Mouse (Mus musculus): Measurements from ENCODE around the gene Lim2. TPM values are rescaled to one million over a fixed set of nuclear protein-coding genes. Genes with fewer than 3 reads are reported as not detected.
"Not testable (repeated sequence)": the region's sequence is repeated elsewhere in the genome, so short reads cannot be mapped to it uniquely, and the experiment has no call there.

Gene Lim2
- total RNA-seq (2017): 1.4 TPM in 1 of 2 replicates, not detected in the other

- ATAC-seq (replicated peaks; ENCODE audit: low read depth, poor library complexity, severe bottlenecking): no peak
Observed at GRCm38 (mm10) chr7:43427406-43427805, at the start of gene Lim2. Gene Lim2 (plus strand): TSS chr7:43427670.

DNA sequence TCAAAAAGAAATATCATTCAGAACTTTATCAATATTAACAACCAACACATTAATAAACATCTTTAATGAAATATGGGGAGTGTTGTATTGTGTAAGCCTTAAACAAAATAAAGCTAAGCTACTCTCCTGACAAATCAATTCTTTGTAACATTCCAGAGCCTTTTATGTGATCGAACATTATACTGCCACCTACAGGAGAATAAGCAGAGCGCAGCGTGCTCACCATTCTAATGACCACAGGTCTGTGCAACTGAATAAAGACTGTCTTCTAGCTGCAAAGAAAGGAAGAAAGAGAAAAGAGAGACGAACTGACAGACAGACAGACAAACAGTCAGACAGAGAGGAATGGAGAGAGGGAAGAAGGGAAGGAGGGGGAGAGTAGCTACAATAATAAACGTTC lies 49.2 kb upstream of the Lim2 start:
- peak; percentile 96 for ATAC-seq (replicated peaks; ENCODE audit: low read depth, poor library complexity, severe bottlenecking)

DNA sequence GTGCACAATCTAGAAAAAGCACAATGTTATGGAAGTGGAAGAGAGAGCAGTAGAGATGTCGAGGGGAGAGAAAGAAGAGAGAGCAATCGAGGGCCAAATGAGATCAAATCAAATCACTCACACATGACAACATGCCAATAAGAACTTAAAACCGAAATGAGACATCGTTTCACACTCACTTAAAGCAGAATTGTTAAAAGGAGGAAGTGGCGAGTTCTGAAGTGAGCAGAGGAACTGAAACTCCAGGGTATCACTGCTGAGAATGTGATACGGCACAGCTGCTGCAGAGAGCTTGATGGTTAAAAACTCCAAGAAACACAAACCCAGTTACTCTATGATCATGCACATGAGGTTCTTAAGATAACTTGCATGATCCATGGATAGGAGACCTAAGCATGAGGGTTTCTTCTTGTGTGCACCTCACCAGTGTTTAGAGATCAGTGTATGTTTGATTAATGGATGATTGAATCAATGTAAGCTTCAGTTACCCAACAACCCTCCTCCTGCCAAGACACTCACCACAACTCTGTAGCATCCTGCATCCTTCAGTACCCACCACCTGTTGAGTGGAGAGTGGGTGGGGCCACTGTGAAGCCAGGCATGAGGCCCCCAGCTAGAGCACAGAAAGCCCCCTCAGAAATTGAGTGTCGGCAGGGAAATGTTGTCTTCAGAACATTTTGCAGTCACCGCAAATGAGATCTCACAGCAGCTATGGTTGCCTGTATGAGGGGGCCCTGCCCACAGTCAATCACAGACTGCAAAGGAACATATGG lies 34.9 kb upstream of the Lim2 start:
- ATAC-seq (replicated peaks; ENCODE audit: low read depth, poor library complexity, severe bottlenecking): peak; percentile 95

GRCm38 (mm10) chr7:43399501-43399900 lies 28.0 kb upstream of the Lim2 start:
- ATAC-seq (replicated peaks; ENCODE audit: low read depth, poor library complexity, severe bottlenecking): no peak

DNA sequence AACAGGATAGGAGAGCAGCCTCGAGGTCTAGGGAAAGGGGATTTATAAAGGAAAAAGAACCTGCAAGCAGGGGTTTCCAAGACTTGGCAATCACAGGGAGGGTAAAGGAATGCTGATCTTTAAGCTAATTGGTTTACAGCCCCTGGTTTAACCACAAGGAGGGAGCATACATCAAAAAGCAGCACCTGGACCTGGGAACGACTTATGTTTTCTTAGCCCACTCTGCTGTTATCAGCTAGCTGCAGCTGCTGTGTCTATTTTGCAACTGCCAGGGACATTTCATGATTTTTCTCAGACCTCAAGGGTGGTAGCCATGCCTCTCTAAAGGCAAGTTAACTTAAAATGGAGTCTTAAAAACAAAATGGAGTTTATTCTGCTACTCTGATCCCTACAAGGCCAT lies 24.8 kb upstream of the Lim2 start:
- peak; percentile 47; the same call in 1 of the 2 replicates for ATAC-seq (replicated peaks; ENCODE audit: low read depth, poor library complexity, severe bottlenecking)

GRCm38 (mm10) chr7:43407573-43407972 lies 19.9 kb upstream of the Lim2 start:
- 0 out of 2 replicates have a peak, but pooled peaks have one; percentile 33 for ATAC-seq (replicated peaks; ENCODE audit: low read depth, poor library complexity, severe bottlenecking)

- peak; percentile 94 for ATAC-seq (replicated peaks; ENCODE audit: low read depth, poor library complexity, severe bottlenecking)
Observed at GRCm38 (mm10) chr7:43408131-43408553, 19.3 kb upstream of the Lim2 start, which contains the start of gene Siglecg. Gene Siglecg (plus strand): TSS chr7:43408204.

DNA sequence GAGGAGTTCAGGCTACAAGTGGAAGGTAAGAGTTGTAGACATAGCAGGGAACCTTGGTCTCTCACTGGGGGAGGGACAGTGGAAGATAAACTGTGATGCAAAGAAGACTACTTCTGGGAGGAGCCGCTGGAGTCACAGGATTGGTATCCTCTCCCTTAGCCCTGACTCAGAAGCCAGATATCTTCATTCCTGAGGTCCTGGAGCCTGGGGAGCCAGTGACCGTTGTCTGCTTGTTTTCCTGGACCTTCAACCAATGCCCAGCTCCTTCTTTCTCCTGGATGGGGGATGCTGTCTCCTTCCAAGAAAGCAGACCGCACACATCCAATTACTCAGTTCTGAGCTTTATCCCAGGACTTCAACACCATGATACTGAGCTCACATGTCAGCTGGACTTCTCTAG lies 18.4 kb upstream of the Lim2 start:
- no peak for ATAC-seq (replicated peaks; ENCODE audit: low read depth, poor library complexity, severe bottlenecking)

GRCm38 (mm10) chr7:43411724-43412123 lies 15.7 kb upstream of the Lim2 start:
- ATAC-seq (replicated peaks; ENCODE audit: low read depth, poor library complexity, severe bottlenecking): not testable (repeated sequence)

GRCm38 (mm10) chr7:43417298-43417697 lies 10.2 kb upstream of the Lim2 start:
- ATAC-seq (replicated peaks; ENCODE audit: low read depth, poor library complexity, severe bottlenecking): no peak

DNA sequence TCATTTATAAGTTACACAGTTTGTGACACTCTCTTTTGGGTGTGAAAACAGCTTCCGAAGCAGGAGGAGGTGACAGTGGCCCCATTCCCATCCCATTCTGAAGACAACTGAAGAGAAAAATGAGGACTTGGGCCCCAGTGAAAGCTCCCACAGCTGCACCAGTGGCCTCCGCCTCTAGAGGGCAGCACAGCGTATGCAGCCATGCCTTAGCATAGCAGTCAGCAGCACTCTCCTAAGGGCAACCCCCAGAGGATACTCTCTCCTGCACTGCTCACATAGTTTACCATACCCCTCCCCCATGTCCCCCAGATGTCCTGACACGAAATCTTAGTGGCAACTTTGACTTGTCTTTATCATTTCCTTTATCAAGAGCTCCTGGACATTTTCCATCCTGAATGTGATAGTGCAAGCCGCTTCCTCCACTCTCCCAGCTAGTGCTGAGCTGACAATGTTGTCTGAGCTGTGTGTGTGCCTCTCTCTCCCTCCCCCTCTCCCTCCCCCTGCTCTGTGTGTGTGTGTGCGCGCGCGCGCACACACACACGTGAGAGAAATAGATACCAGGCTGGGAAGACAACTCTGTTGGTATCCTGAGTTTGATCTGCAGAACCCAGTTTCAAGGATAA lies 4.4 kb upstream of the Lim2 start:
- peak; percentile 99 for ATAC-seq (replicated peaks; ENCODE audit: low read depth, poor library complexity, severe bottlenecking)

DNA sequence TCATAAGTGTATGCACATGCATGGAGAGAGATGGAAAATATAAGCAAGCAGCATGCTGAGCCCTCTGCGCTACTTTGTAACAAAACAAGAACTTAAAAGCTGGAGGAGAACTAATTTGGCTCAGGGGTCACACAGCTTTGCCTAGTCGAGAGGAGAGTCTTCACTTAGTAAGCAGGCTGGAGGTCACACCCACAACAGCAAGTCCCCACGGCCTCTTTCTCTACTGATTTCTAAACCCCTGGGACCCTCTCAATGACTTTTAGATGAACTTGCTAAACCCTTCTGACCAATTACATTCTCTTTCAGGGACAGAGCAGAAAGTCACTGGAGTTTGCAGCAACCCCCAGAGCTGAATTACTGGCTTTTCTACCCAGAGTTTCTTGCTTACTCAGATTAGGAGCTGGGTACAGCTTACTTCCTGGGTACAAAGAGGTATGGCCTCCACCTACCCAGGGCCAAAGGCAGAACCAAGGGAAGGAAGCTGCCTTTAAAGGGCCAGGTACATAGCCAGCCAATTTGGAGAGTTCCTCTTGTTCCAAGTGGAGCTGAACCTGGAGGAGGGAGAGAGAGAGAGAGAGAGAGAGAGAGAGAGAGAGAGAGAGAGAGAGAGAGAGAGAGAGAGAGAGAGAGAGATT lies 3.4 kb upstream of the Lim2 start:
- no peak for ATAC-seq (replicated peaks; ENCODE audit: low read depth, poor library complexity, severe bottlenecking)

DNA sequence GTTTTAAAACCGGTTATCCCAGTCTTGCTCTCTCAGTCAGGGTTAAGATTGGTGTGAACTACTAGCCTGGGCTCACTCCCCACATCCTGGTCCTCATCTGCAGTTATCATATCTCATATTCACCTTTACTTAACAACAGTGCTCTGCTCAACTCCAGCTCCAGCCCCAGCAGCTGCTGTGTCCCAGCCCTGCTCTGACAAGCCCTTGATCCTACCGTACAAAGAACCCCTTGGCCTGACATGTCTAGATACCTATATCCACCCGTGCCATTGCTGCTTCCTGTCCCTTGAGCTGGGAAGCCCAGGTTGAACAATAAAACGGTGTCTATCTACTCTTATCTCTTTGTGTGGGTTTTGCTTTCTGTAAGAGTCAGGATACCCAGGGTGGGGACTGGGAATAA lies 2.0 kb downstream of the Lim2 start:
- no peak for ATAC-seq (replicated peaks; ENCODE audit: low read depth, poor library complexity, severe bottlenecking)

DNA sequence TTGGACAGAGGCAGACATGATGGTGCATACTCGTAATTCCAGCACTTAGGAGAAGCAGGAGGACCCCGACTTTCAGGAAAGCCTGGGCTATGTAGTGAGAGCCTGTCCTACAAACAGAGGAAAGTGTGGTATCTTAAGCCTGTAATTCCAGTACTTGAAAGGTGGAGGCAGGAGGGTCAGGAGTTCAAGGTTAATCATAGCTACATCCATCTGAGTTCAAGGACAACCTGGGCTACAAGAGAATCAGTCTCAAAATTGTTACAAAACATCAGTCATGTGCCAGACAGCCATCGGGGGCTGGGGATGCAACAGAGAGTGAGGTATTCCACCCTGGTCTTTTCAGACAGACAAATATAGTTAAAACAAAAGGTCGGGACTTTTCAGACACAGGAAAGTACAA lies 5.4 kb downstream of the Lim2 start:
- ATAC-seq (replicated peaks; ENCODE audit: low read depth, poor library complexity, severe bottlenecking): no peak

- ATAC-seq (replicated peaks; ENCODE audit: low read depth, poor library complexity, severe bottlenecking): no peak
Observed at GRCm38 (mm10) chr7:43434676-43435075, 7.2 kb downstream of the Lim2 start.

GRCm38 (mm10) chr7:43436341-43437255 lies 9.1 kb downstream of the Lim2 start, which contains the start of gene Nkg7:
Gene Nkg7 (plus strand): TSS chr7:43437073.
- peak; percentile 55 for ATAC-seq (replicated peaks; ENCODE audit: low read depth, poor library complexity, severe bottlenecking)

- ATAC-seq (replicated peaks; ENCODE audit: low read depth, poor library complexity, severe bottlenecking): peak; percentile 40
Observed at GRCm38 (mm10) chr7:43438611-43439010, 11.1 kb downstream of the Lim2 start.

- no peak for ATAC-seq (replicated peaks; ENCODE audit: low read depth, poor library complexity, severe bottlenecking)
Observed at GRCm38 (mm10) chr7:43440482-43440881, 13.0 kb downstream of the Lim2 start, which contains the start of gene Cldnd2. Gene Cldnd2 (plus strand): TSS chr7:43440782.

DNA sequence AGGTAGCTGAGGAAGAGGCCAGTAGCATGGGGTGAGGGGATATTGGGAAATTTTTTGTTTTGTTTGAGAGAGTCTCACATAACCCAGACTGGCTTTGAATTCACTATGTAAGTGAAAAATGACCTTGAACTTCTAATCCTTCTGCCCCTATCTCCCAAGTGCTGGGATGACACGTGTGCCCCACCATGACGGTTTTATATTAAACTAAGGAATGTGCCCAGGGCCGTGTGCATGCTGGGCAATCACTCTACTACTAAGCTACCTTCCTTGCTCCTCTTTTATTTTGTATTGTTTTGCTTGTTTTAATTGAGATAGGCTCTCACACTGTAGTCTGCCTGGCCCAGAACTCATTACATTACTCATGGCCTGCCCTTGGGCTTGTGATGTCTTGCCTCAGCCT lies 13.6 kb downstream of the Lim2 start:
- ATAC-seq (replicated peaks; ENCODE audit: low read depth, poor library complexity, severe bottlenecking): no peak

DNA sequence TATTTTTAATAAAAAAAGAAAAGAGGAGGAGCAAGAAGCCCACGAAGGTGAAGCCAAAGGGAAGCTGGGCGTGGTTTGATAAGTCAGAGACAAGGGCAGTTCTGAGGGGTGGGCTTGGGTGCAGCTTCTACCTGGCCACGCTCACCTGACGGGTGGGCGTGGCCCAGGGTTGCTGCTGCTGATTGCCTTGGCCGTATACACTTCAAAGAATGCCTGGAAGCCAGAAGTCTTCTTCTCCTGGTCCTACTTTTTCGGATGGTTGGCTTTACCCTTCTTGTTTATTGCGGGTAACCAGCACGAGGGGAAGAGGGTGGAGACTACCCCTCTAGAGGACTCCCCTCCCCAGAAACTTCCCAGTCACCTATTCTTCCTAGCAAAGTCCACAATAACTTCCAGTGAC lies 15.2 kb downstream of the Lim2 start:
- no peak for ATAC-seq (replicated peaks; ENCODE audit: low read depth, poor library complexity, severe bottlenecking)
